Mouse (Mus musculus): ENCODE measurements around the gene Arhgap35.

DNA sequence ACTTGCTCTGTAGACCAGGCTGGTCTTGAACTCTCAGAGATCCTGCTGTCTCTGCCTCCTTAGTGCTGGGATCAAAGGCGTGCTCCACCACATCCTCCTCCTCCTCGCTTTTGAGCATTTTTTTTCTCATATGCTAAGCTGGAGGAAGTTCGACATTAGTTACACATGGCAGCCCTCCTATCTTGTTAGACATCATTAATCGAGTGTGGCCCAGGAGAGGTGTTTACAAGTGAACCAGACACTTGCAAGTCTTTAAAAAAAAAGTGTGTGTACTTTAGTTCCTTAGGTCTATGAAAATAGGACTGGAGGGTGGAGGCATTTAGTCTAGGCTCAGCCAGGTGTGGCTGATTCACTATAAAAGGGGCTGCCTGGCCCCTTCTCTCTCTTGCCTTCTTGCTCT is 16.2 kb upstream of the Arhgap35 start:
- TF ChIP-seq CTCF (IDR thresholded peaks at IDR 0.05; ENCODE audit: extremely low read depth, insufficient read depth, insufficient read length, insufficient replicate concordance) (no peak), POLR2A (IDR thresholded peaks at IDR 0.05; ENCODE audit: low read depth, low read length) (no peak)
